Mouse (Mus musculus) liver, embryonic 15.5 days (tissue): ENCODE results near the gene Abcb6. TPM values are rescaled to one million over a fixed set of nuclear protein-coding genes. Genes with fewer than 3 reads are reported as not detected.

Experiments used
- ATAC-seq: fragments of 200-750 bp; cut with Nextera tagmentation; 2 replicates; pipeline ENCODE4 v1.8.0; 2017; ENCODE audit warnings: moderate number of reproducible peaks, mild to moderate bottlenecking, moderate library complexity; ENCODE audit not compliant: insufficient read depth
- H3K27ac ChIP-seq: fragments of 300-500 bp; sonication (generic); replicated peaks from 2 replicates; pipeline ENCODE4 v1.5.1; 2015; ENCODE audit warnings: mild to moderate bottlenecking, inconsistent platforms
- H3K27me3 ChIP-seq: fragments of 300-500 bp; sonication (generic); 2 replicates; pipeline ENCODE4 v1.6.1; 2015; ENCODE audit warnings: mild to moderate bottlenecking, inconsistent platforms
- H3K36me3 ChIP-seq: fragments of 300-500 bp; sonication (generic); replicated peaks from 2 replicates; pipeline ENCODE4 v1.6.1; 2015; ENCODE audit warnings: moderate library complexity, mild to moderate bottlenecking, inconsistent platforms
- H3K4me1 ChIP-seq: fragments of 300-500 bp; sonication (generic); replicated peaks from 2 replicates; pipeline ENCODE4 v1.6.1; 2015; ENCODE audit warnings: inconsistent platforms
- H3K4me2 ChIP-seq: fragments of 300-500 bp; sonication (generic); 2 replicates; pipeline ENCODE4 v1.6.1; 2015; ENCODE audit warnings: moderate library complexity, mild to moderate bottlenecking, inconsistent platforms
- H3K4me3 ChIP-seq: fragments of 300-500 bp; sonication (generic); replicated peaks from 2 replicates; pipeline ENCODE4 v1.5.1; 2015; ENCODE audit warnings: mild to moderate bottlenecking, inconsistent platforms
- H3K9ac ChIP-seq: fragments of 300-500 bp; sonication (generic); 2 replicates; pipeline ENCODE4 v1.6.1; 2015; ENCODE audit warnings: moderate library complexity, mild to moderate bottlenecking, inconsistent platforms
- H3K9me3 ChIP-seq: fragments of 300-500 bp; sonication (generic); replicated peaks from 2 replicates; pipeline ENCODE4 v1.6.1; 2016; ENCODE audit warnings: inconsistent platforms
- WGBS: fragments of 180-500 bp; shearing (Covaris S2); methylation state at CpG from one replicate; pipeline ENCODE4 v1.1.7; 2015; ENCODE audit warnings: mixed read lengths; ENCODE audit not compliant: insufficient replicate concordance; 5-methylcytosine and 5-hydroxymethylcytosine counted together
- polyA plus RNA-seq: library from polyadenylated mRNA; unstranded; fragments of >200 nt; fragmentation: Nextera tagmentation; extraction: Ambion mirVana; gene quantifications from 2 replicates; pipeline ENCODE4 v1.2.1, GENCODE M21; 2015

The Abcb6 gene
- polyA plus RNA-seq, 1 experiment from 2014 or later: 60.5 TPM

DNA sequence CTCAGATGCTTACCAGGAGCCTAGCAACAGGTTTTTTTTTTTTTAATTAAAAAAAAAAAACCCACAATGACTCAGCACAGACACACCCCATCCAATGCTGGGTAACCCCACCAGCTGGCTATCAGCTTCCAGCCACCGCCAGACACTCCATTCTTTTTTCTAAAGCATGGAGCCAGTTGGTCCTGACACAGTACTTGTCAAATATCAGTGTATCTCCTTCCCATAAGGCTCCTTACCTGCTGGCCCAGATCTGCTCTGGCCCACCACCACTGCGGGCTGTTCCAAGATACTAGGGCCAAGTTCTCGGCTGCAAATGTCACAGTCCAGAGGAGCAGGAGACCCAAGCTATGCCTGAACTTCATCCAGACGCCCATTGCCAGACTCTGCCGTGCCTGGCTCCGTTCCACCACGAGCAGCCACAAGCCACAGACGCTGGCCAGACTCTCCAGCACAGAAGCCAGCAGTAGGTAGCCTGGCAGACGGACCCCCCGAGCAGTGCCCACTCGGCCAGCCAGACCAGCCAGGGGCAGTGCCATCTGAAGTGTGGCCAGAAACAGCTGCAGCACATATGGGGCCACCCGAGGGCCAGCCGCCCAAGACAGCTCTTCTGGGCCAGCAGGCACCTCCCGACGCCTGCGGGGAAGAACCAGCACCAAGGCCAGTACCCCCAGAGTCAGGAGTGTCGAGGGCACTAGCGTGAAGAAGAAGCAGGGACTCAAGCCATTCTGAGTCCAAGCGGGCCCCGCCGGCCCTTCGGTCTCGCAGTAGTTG lies 673 bp downstream of the Abcb6 start:
- H3K36me3 ChIP-seq: peaks cover 76% of the 10 kb centered on the region
- WGBS: 2% methylated on average over 23 of the region's 23 CpGs
- peaks cover 46% of the 10 kb centered on the region for H3K4me1 ChIP-seq

DNA sequence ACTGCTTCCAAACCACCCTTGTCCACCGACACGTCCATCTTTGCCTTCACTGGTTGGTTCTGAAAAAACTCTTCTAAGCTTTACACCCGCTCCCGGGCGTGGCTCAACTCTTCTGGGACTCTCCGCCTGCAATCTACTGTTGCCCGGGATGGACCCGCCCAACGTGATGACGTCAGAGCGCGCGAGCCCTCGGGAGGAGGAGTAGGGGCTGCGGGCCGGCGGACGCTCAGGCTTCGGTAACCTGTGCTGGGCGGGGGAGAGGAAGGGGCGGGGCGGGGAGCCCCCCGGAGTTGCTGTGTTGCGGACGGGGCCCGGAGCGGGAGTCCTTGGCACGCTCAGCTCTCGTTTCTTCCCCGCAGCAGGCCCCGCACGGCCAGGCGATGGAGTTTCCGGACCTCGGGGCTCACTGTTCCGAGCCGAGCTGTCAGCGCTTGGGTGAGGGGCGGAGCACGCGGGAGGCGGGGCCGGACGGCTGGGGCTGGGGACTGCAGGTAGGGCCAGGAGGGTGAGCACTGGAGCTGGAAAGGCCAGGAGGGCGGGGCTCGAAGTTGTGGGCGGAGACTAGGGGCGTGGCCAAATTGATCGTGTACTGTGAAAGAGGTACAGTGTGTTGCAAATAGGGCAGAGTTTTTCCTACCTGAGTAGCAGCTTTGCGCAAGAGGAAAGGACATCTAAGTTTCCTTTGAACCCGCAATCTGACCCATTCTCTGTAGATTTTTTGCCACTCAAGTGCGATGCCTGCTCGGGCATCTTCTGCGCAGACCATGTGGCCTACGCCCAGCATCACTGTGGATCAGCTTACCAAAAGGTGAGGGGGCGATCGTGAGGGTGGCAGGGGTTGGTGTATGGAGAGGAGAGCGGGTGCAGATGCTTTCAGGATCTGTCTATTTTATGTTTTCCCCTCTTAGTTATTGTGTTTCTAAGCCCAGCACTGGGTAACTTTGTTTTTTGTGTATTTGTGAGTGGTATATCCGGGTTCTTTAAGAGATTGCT lies 11.4 kb downstream of the Abcb6 start, which contains the start of gene Zfand2b:
TSS of gene Zfand2b (plus strand) at position 175 of the 993 bp plus-strand sequence.
- no peaks in the 10 kb centered on the region for H3K27me3 ChIP-seq
- 2% methylated on average over 57 of the region's 59 CpGs for WGBS
- H3K4me3 ChIP-seq: peak within 1 kb of the TSS; percentile 91
- H3K4me1 ChIP-seq: peaks cover 47% of the 10 kb centered on the region
- peak within 1 kb of the TSS; percentile 89 for H3K4me2 ChIP-seq
- H3K9me3 ChIP-seq: no peaks in the 10 kb centered on the region
- H3K27ac ChIP-seq: peak within 1 kb of the TSS; percentile 98
- peaks cover 48% of the 10 kb centered on the region for H3K36me3 ChIP-seq
- peak within 1 kb of the TSS; percentile 91 for H3K9ac ChIP-seq
- ATAC-seq: peak; percentile 96

More for the DNA sequence above, 673 bp downstream of the Abcb6 start:
- peak; percentile 76 for ATAC-seq
- Histone ChIP-seq H3K27ac (peak overlapping the region; percentile 99), H3K4me3 (peak overlapping the region; percentile 68), H3K9me3 (no peaks in the 10 kb centered on the region), H3K4me2 (peak overlapping the region; percentile 89), H3K9ac (peak overlapping the region; percentile 94), H3K27me3 (no peaks in the 10 kb centered on the region)

DNA sequence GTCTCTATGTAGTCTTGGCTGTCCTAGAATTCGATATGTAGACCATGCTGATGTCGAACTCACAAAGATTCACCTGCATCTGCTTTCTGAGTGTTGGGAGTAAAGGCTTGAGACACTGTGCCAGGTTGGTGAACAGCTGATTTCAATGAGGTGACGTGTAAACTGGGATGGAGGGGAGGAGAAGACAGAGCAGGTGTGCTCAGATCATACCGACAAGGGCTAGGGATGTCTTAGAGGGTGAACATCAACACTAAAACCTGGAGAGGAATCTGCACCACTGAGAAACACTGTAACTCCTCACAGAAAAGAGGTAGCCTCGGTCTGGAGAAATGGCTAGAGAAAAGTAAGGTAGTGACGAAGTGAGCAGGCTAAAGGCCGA lies 12.1 kb downstream of the Abcb6 start:
- peak overlapping the region; percentile 98 for H3K27ac ChIP-seq
- ATAC-seq: peak; percentile 19
- no peaks in the 10 kb centered on the region for H3K27me3 ChIP-seq
- WGBS: 6% methylated on average over 7 of the region's 7 CpGs
- H3K9me3 ChIP-seq: no peaks in the 10 kb centered on the region
- H3K4me1 ChIP-seq: peaks cover 47% of the 10 kb centered on the region
- peak overlapping the region; percentile 89 for H3K4me2 ChIP-seq
- peak overlapping the region; percentile 91 for H3K4me3 ChIP-seq
- H3K36me3 ChIP-seq: peaks cover 41% of the 10 kb centered on the region
- H3K9ac ChIP-seq: peak overlapping the region; percentile 91

DNA sequence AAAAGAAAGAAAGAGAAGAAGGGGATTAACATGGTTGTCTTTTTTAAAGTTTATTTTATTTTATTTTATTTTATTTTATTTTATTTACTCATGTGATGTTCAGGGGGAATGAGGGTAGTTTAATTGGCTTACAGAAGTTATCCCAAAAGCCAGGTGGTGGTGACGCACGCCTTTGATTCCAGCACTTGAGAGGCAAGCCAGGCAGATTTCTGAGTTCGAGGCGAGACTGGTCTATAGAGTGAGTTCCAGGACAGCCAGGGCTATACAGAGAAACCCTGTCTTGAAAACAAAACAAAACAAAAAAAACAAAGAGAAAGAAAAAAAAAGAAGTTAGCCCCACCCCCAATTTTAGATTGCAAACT lies 20.0 kb downstream of the Abcb6 start:
- Histone ChIP-seq H3K36me3 (no peaks in the 10 kb centered on the region), H3K9ac (peak overlapping the region; percentile 43; the same call in 1 of the 2 replicates), H3K27ac (peak overlapping the region; percentile 93), H3K4me2 (peak overlapping the region; percentile 46), H3K9me3 (no peaks in the 10 kb centered on the region), H3K27me3 (no peaks in the 10 kb centered on the region), H3K4me3 (no peak overlapping the region), H3K4me1 (peaks cover 47% of the 10 kb centered on the region)
- 19% methylated on average over 4 of the region's 4 CpGs for WGBS
- peak; percentile 41; the same call in 1 of the 2 replicates for ATAC-seq

DNA sequence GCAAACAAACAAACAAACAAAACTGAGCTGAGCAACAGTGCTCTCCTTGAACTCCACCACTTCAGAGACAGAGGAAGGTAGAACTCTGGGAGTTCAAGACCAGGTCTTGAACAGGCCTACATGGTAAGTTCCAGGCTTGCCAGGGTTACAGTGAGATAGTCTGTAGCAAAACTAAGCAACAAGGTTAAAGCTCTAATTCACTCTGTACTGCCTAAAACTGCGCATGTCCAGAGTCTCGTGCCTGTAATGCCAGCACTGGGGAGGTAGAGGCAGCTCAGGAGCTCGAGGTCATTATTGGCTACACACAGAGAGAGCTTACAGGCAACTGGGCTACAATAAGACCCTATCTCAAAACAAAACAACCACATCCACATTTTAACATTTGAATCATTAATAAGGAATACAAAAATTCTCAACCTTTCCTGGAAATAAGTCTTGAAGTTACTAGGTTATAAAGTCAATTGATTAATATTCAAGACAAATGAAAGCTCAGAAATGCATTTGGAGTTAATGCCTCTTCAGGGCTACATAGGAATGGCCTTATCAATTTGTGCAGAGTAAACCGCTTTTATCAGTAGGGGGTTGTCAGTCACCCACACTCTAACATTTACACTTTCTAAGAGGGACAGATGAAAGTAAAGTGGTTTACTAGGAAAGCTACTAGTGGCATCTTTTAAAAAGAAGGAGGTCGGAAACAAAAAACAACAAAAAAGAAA lies 20.5 kb downstream of the Abcb6 start:
- peak; percentile 94 for ATAC-seq
- H3K4me2 ChIP-seq: peak overlapping the region; percentile 46
- H3K27me3 ChIP-seq: no peaks in the 10 kb centered on the region
- H3K4me3 ChIP-seq: no peak overlapping the region
- H3K36me3 ChIP-seq: no peaks in the 10 kb centered on the region
- H3K27ac ChIP-seq: peak overlapping the region; percentile 93
- H3K9ac ChIP-seq: peak overlapping the region; percentile 33; the same call in 1 of the 2 replicates
- WGBS: 30% methylated on average over 5 of the region's 5 CpGs
- peaks cover 52% of the 10 kb centered on the region for H3K4me1 ChIP-seq
- no peaks in the 10 kb centered on the region for H3K9me3 ChIP-seq

DNA sequence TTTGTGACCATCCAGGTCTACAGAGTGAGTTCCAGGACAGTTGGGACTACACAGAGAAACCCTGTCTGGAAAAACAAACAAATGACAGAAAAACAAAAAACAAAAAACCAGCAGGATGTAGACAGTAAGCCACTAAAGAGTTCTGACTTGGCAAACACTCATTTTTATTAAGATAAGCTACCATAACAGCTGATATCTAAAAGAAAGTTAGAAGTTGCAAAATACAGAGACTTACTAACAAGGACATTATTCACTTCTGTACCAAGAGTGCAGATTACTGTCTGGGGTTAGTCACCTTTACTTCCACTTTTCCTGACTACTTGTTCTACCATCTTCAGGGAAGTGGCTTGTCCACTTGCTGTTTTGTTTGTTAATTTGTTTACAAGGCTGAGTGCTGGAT lies 21.2 kb downstream of the Abcb6 start:
- Histone ChIP-seq H3K4me3 (no peak overlapping the region), H3K4me1 (peaks cover 55% of the 10 kb centered on the region), H3K27ac (peak overlapping the region; percentile 93), H3K4me2 (no peak overlapping the region), H3K9ac (0 out of 2 replicates have a peak overlapping the region, but pooled peaks have one; percentile 33), H3K9me3 (no peaks in the 10 kb centered on the region), H3K27me3 (no peaks in the 10 kb centered on the region), H3K36me3 (no peaks in the 10 kb centered on the region)
- no peak for ATAC-seq

DNA sequence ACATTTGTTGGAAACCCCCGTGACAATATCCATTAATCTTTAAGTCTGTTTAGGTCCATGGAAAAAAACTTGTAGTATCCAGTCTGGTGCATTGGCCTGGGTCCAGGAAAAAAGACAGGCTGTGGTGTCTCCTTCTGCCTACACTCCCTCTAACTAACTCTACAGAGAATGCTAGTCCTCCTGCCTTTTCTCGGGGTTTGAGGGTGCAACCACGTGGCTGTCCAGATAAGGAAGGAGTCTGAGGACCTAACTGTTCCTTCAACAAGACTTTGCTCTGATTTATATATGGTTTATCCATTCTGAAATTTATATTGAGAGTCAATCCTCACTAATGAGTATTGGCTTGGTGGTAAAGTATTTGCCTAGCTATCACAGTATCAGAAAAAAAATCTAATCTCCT lies 24.4 kb downstream of the Abcb6 start:
- Histone ChIP-seq H3K27ac (no peak overlapping the region), H3K36me3 (no peaks in the 10 kb centered on the region), H3K9me3 (no peaks in the 10 kb centered on the region), H3K4me2 (no peak overlapping the region), H3K4me1 (peaks cover 51% of the 10 kb centered on the region), H3K9ac (no peak overlapping the region), H3K4me3 (no peak overlapping the region), H3K27me3 (no peaks in the 10 kb centered on the region)
- 31% methylated on average over 3 of the region's 3 CpGs for WGBS
- ATAC-seq: no peak

DNA sequence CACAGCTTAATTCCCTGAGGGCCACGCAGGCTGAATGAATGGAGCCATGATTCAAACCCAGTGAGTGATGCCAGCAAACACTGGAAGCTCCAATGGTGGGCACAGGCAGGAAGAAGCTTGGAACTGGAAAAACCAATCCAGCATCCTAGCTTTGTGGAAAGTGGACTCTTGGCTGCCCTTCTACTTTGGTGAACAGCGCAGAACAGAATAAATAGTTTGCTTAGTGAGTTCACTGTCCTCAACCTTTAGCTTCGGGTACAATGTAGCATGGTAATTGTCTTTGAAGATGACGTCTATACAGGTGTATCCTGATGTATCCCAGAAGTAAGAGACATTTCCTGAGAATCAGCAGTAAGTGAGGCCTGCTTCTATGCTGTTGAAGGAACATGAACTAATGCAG lies 31.5 kb downstream of the Abcb6 start:
- no peak for ATAC-seq
- no peak overlapping the region for H3K4me3 ChIP-seq
- peaks cover 64% of the 10 kb centered on the region for H3K36me3 ChIP-seq
- WGBS: 86% methylated on average over 4 of the region's 4 CpGs
- H3K9me3 ChIP-seq: no peaks in the 10 kb centered on the region
- no peaks in the 10 kb centered on the region for H3K27me3 ChIP-seq
- no peak overlapping the region for H3K9ac ChIP-seq
- 0 out of 2 replicates have a peak overlapping the region, but pooled peaks have one; percentile 19 for H3K27ac ChIP-seq
- peaks cover 49% of the 10 kb centered on the region for H3K4me1 ChIP-seq
- H3K4me2 ChIP-seq: no peak overlapping the region

DNA sequence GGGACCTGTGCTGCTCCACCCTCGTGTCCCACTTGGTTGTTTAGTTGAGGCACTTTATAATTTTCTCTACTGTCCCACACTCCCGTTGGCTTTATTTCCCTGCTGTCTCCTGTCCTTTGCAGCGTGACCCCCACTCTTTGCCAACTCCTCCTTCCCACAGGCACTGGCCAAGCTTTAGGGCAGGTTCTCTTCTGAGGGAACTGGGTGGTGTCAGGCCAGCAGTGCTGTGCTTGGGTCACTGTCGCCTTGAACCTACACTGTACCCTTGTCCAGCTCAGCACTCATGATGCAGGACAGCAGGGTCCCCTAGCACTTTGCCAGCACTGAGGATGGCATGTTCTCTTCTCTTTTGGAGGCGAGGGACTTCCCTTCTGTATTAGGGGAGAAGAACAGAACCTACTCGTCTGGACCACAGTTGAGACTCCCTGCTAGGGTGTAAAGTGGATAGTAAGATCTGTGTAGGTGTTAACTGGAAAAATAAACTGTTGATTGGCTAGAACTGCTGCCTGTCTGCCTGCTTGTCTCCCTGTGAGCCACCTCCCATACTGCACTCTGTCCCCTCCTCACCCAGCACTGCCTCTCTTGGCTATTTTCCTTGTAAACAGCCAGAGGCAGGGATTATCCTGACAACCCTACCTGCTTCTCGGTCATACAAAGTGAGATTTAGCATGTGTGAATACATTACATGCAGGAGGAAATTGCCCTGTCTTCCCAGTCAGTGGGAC lies 32.6 kb downstream of the Abcb6 start:
- no peak overlapping the region for H3K4me2 ChIP-seq
- H3K27ac ChIP-seq: no peak overlapping the region
- no peak for ATAC-seq
- no peak overlapping the region for H3K4me3 ChIP-seq
- no peaks in the 10 kb centered on the region for H3K27me3 ChIP-seq
- WGBS: 74% methylated on average over 7 of the region's 7 CpGs
- no peaks in the 10 kb centered on the region for H3K9me3 ChIP-seq
- no peak overlapping the region for H3K9ac ChIP-seq
- H3K36me3 ChIP-seq: peaks cover 64% of the 10 kb centered on the region
- peaks cover 56% of the 10 kb centered on the region for H3K4me1 ChIP-seq

DNA sequence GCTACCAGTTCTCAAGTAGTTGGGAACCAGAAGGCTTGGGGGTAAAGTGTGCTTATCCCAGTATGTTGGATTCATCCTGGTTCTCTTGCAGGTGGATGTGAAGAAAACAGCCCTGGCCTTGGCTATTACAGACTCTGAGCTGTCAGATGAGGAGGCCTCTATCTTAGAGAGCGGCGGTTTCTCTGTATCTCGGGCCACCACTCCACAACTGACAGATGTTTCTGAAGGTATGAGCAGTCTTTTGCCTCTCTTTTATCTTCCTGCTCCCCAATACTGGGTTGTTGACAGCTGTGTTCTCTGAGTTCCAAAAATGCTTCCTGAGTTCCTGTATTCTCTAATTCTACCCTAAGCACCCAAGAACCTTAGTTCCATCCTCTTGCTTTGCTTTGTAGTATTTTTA lies 34.6 kb downstream of the Abcb6 start:
- WGBS: 20% methylated on average over 3 of the region's 3 CpGs
- no peak for ATAC-seq
- H3K27ac ChIP-seq: peak overlapping the region; percentile 99
- H3K9ac ChIP-seq: peak overlapping the region; percentile 42
- no peaks in the 10 kb centered on the region for H3K27me3 ChIP-seq
- H3K4me2 ChIP-seq: peak overlapping the region; percentile 83
- H3K4me1 ChIP-seq: peaks cover 63% of the 10 kb centered on the region
- peak overlapping the region; percentile 96 for H3K4me3 ChIP-seq
- H3K36me3 ChIP-seq: peaks cover 64% of the 10 kb centered on the region
- H3K9me3 ChIP-seq: no peaks in the 10 kb centered on the region
